Mouse (Mus musculus) midbrain, embryonic 14.5 days (tissue): Measurements from ENCODE around the gene Plxnd1. TPM values are rescaled to one million over a fixed set of nuclear protein-coding genes. Genes with fewer than 3 reads are reported as not detected.

Source experiments
- ATAC-seq: fragments of 200-750 bp; cut with Nextera tagmentation; 2 replicates; pipeline ENCODE4 v1.8.0; 2017; ENCODE audit warnings: moderate number of reproducible peaks, moderate library complexity; ENCODE audit not compliant: low FRiP score, low TSS enrichment
- DNase-seq: peaks from one replicate; pipeline ENCODE4 v3.0.0-alpha.2; 2015
- H3K27ac ChIP-seq: fragments of 300-500 bp; sonication (generic); replicated peaks from 2 replicates; pipeline ENCODE4 v1.5.1; 2014; ENCODE audit warnings: mild to moderate bottlenecking, low read depth, low read length, moderate library complexity
- H3K27me3 ChIP-seq: fragments of 300-500 bp; sonication (generic); 2 replicates; pipeline ENCODE4 v1.6.1; 2014; ENCODE audit warnings: low read length, control low read depth, mixed read lengths; ENCODE audit not compliant: control insufficient read depth, insufficient read depth
- H3K36me3 ChIP-seq: fragments of 300-500 bp; sonication (generic); 2 replicates; pipeline ENCODE4 v1.6.1; 2014; ENCODE audit warnings: low read length, control low read depth; ENCODE audit not compliant: control insufficient read depth, insufficient read depth
- H3K4me1 ChIP-seq: fragments of 300-500 bp; sonication (generic); 2 replicates; pipeline ENCODE4 v1.6.1; 2014; ENCODE audit warnings: mild to moderate bottlenecking, antibody characterized with exemption, low read length, control low read depth; ENCODE audit not compliant: control insufficient read depth, insufficient read depth
- H3K4me2 ChIP-seq: fragments of 300-500 bp; sonication (generic); 2 replicates; pipeline ENCODE4 v1.6.1; 2014; ENCODE audit warnings: mild to moderate bottlenecking, low read length, moderate library complexity
- H3K4me3 ChIP-seq: fragments of 300-500 bp; sonication (generic); replicated peaks from 2 replicates; pipeline ENCODE4 v1.5.1; 2014; ENCODE audit warnings: low read depth, low read length
- H3K9ac ChIP-seq: fragments of 300-500 bp; sonication (generic); replicated peaks from 2 replicates; pipeline ENCODE4 v1.6.1; 2014; ENCODE audit warnings: mild to moderate bottlenecking, low read length, moderate library complexity
- H3K9me3 ChIP-seq: fragments of 300-500 bp; sonication (generic); 2 replicates; pipeline ENCODE4 v1.6.1; 2016; ENCODE audit warnings: low read length, control low read depth, mixed read lengths; ENCODE audit not compliant: control insufficient read depth
- WGBS: fragments of 180-500 bp; shearing (Covaris S2); extraction: QIAGEN DNeasy Blood & Tissue Kit; methylation state at CpG from one replicate; pipeline ENCODE4 v1.1.7; 2014; 5-methylcytosine and 5-hydroxymethylcytosine counted together
- polyA plus RNA-seq: library from polyadenylated mRNA; unstranded; fragments of >200 nt; fragmentation: Nextera tagmentation; extraction: Ambion mirVana; gene quantifications from 2 replicates; pipeline ENCODE4 v1.2.1, GENCODE M21; 2014

Plxnd1 gene
- polyA plus RNA-seq, 1 experiment from 2014 or later, result 9.0 TPM

GRCm38 (mm10) chr6:115969103-115969502 is 25.7 kb downstream of the Plxnd1 start:
- ATAC-seq (no peak), DNase-seq (no peak)
- Histone ChIP-seq H3K9ac (no peak overlapping the region), H3K27ac (no peak overlapping the region), H3K4me3 (no peak overlapping the region), H3K4me1 (peaks cover 20% of the 10 kb centered on the region; the same call in 1 of the 2 replicates), H3K9me3 (no peaks in the 10 kb centered on the region), H3K36me3 (no peaks in the 10 kb centered on the region), H3K4me2 (no peak overlapping the region), H3K27me3 (no peaks in the 10 kb centered on the region)
- 68% methylated on average over 9 of the region's 9 CpGs for WGBS

DNA sequence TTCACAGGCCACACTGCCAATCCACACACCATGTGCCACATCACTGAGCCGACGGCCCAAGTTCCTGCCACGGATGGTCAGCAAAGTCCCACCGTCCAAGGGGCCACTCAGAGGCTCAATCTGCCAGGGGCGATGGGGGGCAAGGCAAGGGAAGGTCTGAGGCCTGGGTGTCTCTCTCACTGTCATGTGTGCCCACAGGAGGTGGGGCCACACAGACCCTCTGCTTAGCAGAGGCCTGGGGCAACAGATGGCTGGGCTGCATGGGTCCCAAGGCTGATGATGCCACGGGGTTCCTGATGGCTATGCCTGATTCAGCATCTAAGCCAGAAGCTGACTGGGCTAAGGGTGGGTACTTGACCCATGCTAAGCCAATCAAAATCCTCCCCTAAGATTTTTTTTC is 26.1 kb downstream of the Plxnd1 start:
- ATAC-seq (peak; percentile 32; the same call in 1 of the 2 replicates), DNase-seq (no peak)
- WGBS, result 62% methylated on average over 6 of the region's 6 CpGs
- no peaks in the 10 kb centered on the region for H3K36me3 ChIP-seq
- no peaks in the 10 kb centered on the region for H3K27me3 ChIP-seq
- peaks cover 17% of the 10 kb centered on the region; the same call in 1 of the 2 replicates for H3K4me1 ChIP-seq
- 0 out of 2 replicates have a peak overlapping the region, but pooled peaks have one; percentile 0 for H3K27ac ChIP-seq
- H3K4me3 ChIP-seq, result no peak overlapping the region
- no peak overlapping the region for H3K4me2 ChIP-seq
- no peaks in the 10 kb centered on the region for H3K9me3 ChIP-seq
- H3K9ac ChIP-seq, result no peak overlapping the region

DNA sequence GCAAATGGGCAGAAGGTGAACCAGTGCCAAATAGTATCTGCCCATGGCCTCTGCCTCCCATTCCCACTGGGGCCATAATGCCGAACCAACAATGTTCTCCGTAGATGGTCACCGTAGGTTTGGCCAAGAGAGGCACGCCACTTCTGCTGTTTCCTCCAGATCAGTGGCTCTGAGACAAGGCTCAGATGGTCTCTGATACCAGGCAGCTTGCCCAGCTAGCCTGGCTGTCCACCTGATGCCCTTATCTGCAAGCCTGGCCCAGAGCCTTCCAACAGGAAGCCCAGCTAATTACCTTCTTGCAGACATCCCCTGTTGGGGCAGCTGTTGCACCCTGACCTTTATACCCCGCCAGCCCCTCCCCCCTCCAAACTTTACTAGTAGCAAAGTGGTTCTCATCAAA is 26.7 kb downstream of the Plxnd1 start:
- Histone ChIP-seq H3K27ac (no peak overlapping the region), H3K4me1 (peaks cover 17% of the 10 kb centered on the region; the same call in 1 of the 2 replicates), H3K4me3 (no peak overlapping the region), H3K27me3 (no peaks in the 10 kb centered on the region), H3K36me3 (no peaks in the 10 kb centered on the region), H3K9ac (no peak overlapping the region), H3K4me2 (no peak overlapping the region), H3K9me3 (no peaks in the 10 kb centered on the region)
- ATAC-seq, result no peak
- 70% methylated on average over 5 of the region's 5 CpGs for WGBS
- no peak for DNase-seq

- Histone ChIP-seq H3K36me3 (no peaks in the 10 kb centered on the region), H3K4me1 (peaks cover 11% of the 10 kb centered on the region; the same call in 1 of the 2 replicates), H3K9ac (no peak overlapping the region), H3K9me3 (no peaks in the 10 kb centered on the region), H3K4me3 (no peak overlapping the region), H3K4me2 (no peak overlapping the region), H3K27ac (no peak overlapping the region), H3K27me3 (no peaks in the 10 kb centered on the region)
- DNase-seq (no peak), ATAC-seq (no peak)
- WGBS, result 93% methylated on average over 15 of the region's 15 CpGs
These were observed 27.4 kb downstream of the Plxnd1 start for GRCm38 (mm10) chr6:115967291-115967880.

- H3K27me3 ChIP-seq, result no peaks in the 10 kb centered on the region
- no peak overlapping the region for H3K27ac ChIP-seq
- 0 out of 2 replicates have a peak, but pooled peaks cover 2% of the 10 kb centered on the region for H3K4me1 ChIP-seq
- ATAC-seq (no peak), DNase-seq (no peak)
- H3K9ac ChIP-seq, result no peak overlapping the region
- no peak overlapping the region for H3K4me3 ChIP-seq
- H3K4me2 ChIP-seq, result no peak overlapping the region
- WGBS, result 93% methylated on average over 19 of the region's 19 CpGs
- H3K9me3 ChIP-seq, result no peaks in the 10 kb centered on the region
- no peaks in the 10 kb centered on the region for H3K36me3 ChIP-seq
These were observed 28.4 kb downstream of the Plxnd1 start for GRCm38 (mm10) chr6:115966227-115966966.

DNA sequence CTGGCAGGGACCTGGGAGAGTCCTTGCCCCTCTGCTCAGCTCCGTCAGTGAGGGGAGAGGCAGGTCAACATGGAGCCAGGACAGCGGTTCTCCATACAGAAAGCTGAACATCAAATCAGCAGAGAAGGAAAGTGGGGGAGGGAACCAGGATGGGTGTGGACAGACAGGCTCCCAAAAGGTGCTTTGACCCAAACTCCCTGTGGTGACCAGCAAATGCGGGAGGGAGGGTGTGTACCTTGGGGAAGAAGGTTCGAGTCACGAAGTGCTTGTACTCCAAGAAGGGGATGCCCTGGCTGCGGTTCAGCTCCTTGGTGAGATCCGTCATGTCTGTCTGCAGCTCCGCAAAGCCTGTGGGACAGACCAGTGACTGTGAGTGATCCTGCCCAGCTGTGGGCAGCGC is 31.1 kb downstream of the Plxnd1 start:
- no peak overlapping the region for H3K4me2 ChIP-seq

DNA sequence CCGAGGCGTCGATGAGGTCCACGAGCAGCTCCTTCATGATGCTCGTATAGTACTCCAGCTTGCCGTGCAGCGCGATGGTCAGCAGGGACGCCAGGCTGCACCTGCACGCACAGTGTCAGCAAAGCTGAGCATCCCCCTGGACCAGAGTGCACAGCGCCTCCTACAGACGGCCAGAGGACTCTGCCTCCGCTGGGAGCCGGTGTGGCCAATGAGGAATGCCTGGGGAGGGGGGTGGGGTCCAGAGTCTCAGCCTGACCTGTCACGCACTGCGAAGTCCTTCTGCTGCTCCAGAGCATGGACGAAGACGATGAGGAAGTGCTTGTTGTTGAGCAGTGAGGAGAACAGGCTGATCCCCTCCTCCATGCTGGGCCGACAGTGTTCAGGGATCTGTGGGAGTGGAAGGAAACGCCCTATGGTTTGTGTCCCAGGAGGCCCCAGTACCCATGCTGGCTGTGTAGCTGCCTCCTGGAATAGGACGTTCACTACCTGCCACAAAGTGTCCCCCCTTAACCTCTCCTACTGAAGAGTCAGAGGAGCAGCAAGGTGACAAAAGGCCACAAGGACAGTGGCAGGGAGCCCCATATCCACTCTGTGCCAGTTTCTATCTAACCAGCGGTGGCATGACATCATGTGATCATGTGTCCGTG is 32.2 kb downstream of the Plxnd1 start:
- no peaks in the 10 kb centered on the region for H3K27me3 ChIP-seq
- ATAC-seq, result no peak
- no peaks in the 10 kb centered on the region for H3K9me3 ChIP-seq
- 31% methylated on average over 23 of the region's 23 CpGs for WGBS
- H3K27ac ChIP-seq, result no peak overlapping the region
- H3K9ac ChIP-seq, result no peak overlapping the region
- no peaks in the 10 kb centered on the region for H3K36me3 ChIP-seq
- no peak overlapping the region for H3K4me2 ChIP-seq
- DNase-seq, result no peak
- no peak overlapping the region for H3K4me3 ChIP-seq
- H3K4me1 ChIP-seq, result no peaks in the 10 kb centered on the region

More for the DNA sequence above, 31.1 kb downstream of the Plxnd1 start:
- no peak for DNase-seq
- ATAC-seq, result no peak
- 72% methylated on average over 9 of the region's 9 CpGs for WGBS
- no peak overlapping the region for H3K9ac ChIP-seq
- no peak overlapping the region for H3K4me3 ChIP-seq
- no peaks in the 10 kb centered on the region for H3K27me3 ChIP-seq
- no peak overlapping the region for H3K27ac ChIP-seq
- no peaks in the 10 kb centered on the region for H3K9me3 ChIP-seq
- H3K36me3 ChIP-seq, result no peaks in the 10 kb centered on the region
- H3K4me1 ChIP-seq, result no peaks in the 10 kb centered on the region

DNA sequence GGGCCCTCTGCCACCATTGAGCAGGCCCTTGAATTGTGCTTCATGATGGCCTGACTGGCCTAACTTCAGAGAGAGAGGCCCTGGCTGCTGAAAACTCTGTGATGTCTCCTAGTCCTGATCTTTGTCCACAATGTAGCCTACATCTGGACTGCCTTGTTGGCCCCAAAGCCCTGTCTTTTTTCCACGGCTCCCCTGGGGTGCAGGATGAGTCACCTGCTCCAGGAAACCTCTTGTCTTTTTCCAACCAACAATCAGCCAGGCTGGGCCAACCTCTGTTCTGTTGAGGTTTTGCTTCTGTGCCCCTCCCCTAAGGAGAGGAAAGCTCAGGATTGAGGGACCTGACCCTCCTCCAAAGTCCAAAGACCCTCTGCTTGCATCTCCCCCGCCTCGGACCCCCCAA is 33.1 kb downstream of the Plxnd1 start:
- no peak for ATAC-seq
- H3K9me3 ChIP-seq, result no peaks in the 10 kb centered on the region
- H3K36me3 ChIP-seq, result no peaks in the 10 kb centered on the region
- H3K27ac ChIP-seq, result no peak overlapping the region
- no peak overlapping the region for H3K4me2 ChIP-seq
- H3K9ac ChIP-seq, result no peak overlapping the region
- no peaks in the 10 kb centered on the region for H3K27me3 ChIP-seq
- DNase-seq, result no peak
- WGBS, result 79% methylated on average over 3 of the region's 3 CpGs
- H3K4me3 ChIP-seq, result no peak overlapping the region
- 0 out of 2 replicates have a peak, but pooled peaks cover 7% of the 10 kb centered on the region for H3K4me1 ChIP-seq
